Mouse (Mus musculus): ENCODE data around the gene Myo18a. TPM values are rescaled to one million over a fixed set of nuclear protein-coding genes. Genes with fewer than 3 reads are reported as not detected.

The Myo18a gene
- polyA plus RNA-seq, 1 experiment from 2014 or later, result 26.4 TPM

DNA sequence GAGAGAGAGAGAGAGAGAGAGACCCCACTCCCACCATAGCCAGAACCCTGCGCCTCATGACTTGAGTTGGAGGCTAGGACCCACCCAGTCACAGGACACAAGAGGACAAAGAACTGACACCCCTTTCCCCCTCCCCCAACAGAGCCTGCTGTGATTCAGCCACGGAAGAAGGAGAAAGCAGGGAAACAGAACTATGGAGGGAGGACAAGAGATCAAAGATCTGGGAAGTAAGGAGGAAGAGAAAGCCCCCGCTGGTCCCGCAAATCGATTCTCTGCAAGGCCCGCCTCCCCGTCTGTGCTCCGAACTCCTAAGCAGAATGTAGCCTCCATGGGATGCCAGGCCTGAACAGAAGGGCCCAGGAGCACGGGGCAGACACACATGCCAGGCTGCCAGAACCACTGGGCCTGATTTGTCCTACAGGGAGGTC is 143.7 kb downstream of the Myo18a start:
- no peaks in the 10 kb centered on the region for H3K36me3 ChIP-seq (replicated peaks)
- DNase-seq (ENCODE audit: extremely low spot score, low spot score), result peak; percentile 39
- peak overlapping the region; percentile 28 for H3K4me3 ChIP-seq
- H3K4me1 ChIP-seq, result peaks cover 47% of the 10 kb centered on the region
- H3K27ac ChIP-seq, result peak overlapping the region; percentile 81
- no peaks in the 10 kb centered on the region for H3K9me3 ChIP-seq
- 6% methylated on average over 8 of the region's 9 CpGs for WGBS
- peaks cover 81% of the 10 kb centered on the region for H3K27me3 ChIP-seq (ENCODE audit: poor library complexity, severe bottlenecking)

DNA sequence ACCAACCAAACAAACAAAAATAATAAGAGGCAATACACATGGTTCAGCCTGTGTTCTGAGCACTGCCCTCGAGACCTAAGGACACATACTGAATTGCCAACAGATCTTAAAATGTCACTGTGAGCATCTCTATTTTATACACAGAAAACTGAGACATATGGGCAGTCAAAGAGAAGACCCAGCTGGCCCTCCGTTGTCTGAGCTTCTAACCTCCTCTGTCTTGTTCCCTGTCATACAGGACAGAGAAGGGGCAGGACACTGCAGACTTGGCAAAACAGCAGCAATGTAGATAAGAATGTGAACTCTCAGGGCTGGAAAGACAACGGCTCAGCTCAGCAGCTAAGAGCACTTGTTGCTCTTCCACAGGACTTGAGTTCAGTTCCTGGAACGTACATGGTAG is 145.4 kb downstream of the Myo18a start:
- no peaks in the 10 kb centered on the region for H3K9me3 ChIP-seq
- H3K4me3 ChIP-seq, result no peak overlapping the region
- H3K36me3 ChIP-seq (replicated peaks), result no peaks in the 10 kb centered on the region
- peaks cover 83% of the 10 kb centered on the region for H3K27me3 ChIP-seq (ENCODE audit: poor library complexity, severe bottlenecking)
- H3K27ac ChIP-seq, result no peak overlapping the region
- no peak for DNase-seq (ENCODE audit: extremely low spot score, low spot score)
- peaks cover 46% of the 10 kb centered on the region for H3K4me1 ChIP-seq
- 88% methylated on average over 4 of the region's 4 CpGs for WGBS

DNA sequence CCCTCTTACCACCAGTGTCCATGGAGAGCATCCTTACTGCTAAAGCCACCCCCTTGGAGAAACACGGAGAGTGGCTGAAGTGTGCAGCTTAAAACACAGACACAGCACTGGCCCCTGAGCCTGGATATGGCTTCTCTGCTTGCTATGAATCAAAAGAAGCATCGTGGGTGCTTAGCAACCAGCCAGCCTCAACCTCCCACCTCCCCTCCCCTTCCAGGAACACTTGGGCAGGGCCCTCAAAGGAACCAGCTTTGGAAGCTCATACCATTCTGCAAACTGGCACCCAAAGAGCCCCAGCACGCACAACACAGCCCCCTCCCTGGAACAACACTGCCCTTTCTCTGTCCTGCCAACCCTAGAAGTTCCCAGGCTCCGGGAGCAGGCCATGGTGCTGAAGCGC is 146.3 kb downstream of the Myo18a start:
- Histone ChIP-seq H3K4me3 (no peak overlapping the region), H3K9me3 (no peaks in the 10 kb centered on the region), H3K27ac (peak overlapping the region; percentile 7; the same call in 1 of the 2 replicates), H3K4me1 (peaks cover 51% of the 10 kb centered on the region), H3K36me3 (replicated peaks) (no peaks in the 10 kb centered on the region), H3K27me3 (ENCODE audit: poor library complexity, severe bottlenecking) (peaks cover 83% of the 10 kb centered on the region)
- no peak for DNase-seq (ENCODE audit: extremely low spot score, low spot score)
- 37% methylated on average over 5 of the region's 5 CpGs for WGBS

DNA sequence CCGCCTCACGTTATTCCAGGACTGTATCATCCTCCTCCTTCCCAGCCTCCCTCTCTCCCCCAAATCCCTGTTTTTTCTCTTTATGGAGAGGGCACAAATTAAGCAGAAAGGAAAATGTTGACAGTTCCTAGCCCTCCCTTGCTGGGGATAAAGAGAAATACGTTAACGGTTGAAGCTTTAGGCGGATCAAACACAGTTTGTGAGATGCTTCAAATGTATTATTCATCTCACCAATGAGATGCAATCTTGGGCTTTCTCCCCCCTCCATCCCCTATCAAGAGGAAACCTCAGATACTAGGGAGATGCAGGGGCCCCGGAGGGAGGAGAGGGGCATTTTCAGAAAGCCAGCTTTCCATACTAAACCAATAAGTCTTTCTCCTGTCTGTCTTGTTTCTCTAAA is 146.7 kb downstream of the Myo18a start:
- H3K9me3 ChIP-seq, result no peaks in the 10 kb centered on the region
- no peaks in the 10 kb centered on the region for H3K36me3 ChIP-seq (replicated peaks)
- H3K4me1 ChIP-seq, result peaks cover 55% of the 10 kb centered on the region
- H3K4me3 ChIP-seq, result no peak overlapping the region
- 44% methylated on average over 6 of the region's 6 CpGs for WGBS
- no peak for DNase-seq (ENCODE audit: extremely low spot score, low spot score)
- peak overlapping the region; percentile 7; the same call in 1 of the 2 replicates for H3K27ac ChIP-seq
- H3K27me3 ChIP-seq (ENCODE audit: poor library complexity, severe bottlenecking), result peaks cover 84% of the 10 kb centered on the region

DNA sequence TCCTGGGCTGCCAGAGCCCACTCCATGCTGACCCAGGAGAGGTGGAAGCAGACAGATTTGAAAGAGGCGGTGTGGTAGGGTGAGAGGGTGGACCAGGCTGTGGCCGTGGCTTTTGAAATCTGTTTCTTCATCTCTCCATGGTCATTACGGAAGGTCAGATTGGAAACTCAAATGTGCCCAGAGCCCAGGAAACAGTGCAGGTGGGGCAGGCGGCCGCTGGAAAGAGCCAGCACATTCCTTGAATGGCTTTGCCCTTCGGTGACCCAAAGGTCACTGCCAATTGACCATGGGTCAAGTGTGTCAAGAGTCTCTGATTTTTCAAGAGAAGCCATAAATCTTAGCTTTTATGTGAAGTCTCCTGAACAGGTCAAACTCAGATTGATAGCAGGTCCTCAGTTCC is 150.5 kb downstream of the Myo18a start:
- H3K4me3 ChIP-seq, result no peak overlapping the region
- no peaks in the 10 kb centered on the region for H3K36me3 ChIP-seq (replicated peaks)
- H3K9me3 ChIP-seq, result no peaks in the 10 kb centered on the region
- H3K27me3 ChIP-seq (ENCODE audit: poor library complexity, severe bottlenecking), result peaks cover 92% of the 10 kb centered on the region
- peaks cover 61% of the 10 kb centered on the region for H3K4me1 ChIP-seq
- WGBS, result 65% methylated on average over 6 of the region's 6 CpGs
- H3K27ac ChIP-seq, result no peak overlapping the region
- no peak for DNase-seq (ENCODE audit: extremely low spot score, low spot score)

DNA sequence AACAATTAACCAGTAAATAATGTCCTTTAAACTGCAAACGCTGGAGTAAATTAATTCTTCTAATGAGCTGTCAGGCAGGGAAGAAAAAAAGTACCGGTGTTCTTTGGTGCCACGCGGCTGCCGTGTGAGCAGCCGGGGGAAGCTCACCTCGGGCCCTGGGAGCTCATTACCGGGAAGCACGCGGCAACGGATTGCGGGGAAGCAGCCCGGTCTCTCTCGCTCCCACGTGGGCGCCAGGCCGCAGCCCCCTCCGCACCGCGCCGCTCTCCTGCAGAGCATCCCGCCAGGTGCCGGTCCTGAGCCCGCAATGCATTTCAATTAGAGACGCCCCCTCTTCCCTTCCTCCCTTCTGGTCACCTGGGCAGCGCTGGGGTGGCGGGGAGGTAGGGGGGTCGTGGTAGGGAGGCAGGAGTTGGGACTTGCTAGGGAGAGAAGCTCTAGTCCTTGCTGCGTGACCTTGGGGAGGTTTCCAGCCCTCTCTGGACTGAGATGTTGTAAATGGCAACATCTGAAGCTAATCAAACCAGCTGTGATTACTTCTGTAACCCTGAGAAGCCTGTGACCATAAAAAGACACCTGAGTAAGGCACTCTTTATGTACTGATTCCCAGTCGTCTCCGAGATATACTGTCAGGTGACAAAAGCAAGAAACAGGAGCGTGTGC is 151.7 kb downstream of the Myo18a start:
- H3K27ac ChIP-seq, result no peak overlapping the region
- 4% methylated on average over 32 of the region's 32 CpGs for WGBS
- H3K36me3 ChIP-seq (replicated peaks), result no peaks in the 10 kb centered on the region
- no peak for DNase-seq (ENCODE audit: extremely low spot score, low spot score)
- peaks cover 55% of the 10 kb centered on the region for H3K4me1 ChIP-seq
- H3K4me3 ChIP-seq, result peak overlapping the region; percentile 37
- H3K9me3 ChIP-seq, result no peaks in the 10 kb centered on the region
- H3K27me3 ChIP-seq (ENCODE audit: poor library complexity, severe bottlenecking), result peaks cover 90% of the 10 kb centered on the region

Other genes with a start within 250 kb of the Myo18a start
- gene Abhd15, start 248.1 kb upstream of the Myo18a start, polyA plus RNA-seq (2016; fragmentation: Nextera tagmentation; extraction: Ambion mirVana), result 4.7 and 5.5 TPM in 2 replicates
- 30.4 and 32.7 TPM in 2 replicates for gene Trp53i13, start 247.3 kb upstream of the Myo18a start, polyA plus RNA-seq (2016; fragmentation: Nextera tagmentation; extraction: Ambion mirVana)
- gene Gm10392, start 244.0 kb upstream of the Myo18a start, polyA plus RNA-seq (2016; fragmentation: Nextera tagmentation; extraction: Ambion mirVana), result 0.10 TPM in 2 replicates
- 14.8 and 15.1 TPM in 2 replicates for gene Taok1, start 155.4 kb upstream of the Myo18a start, polyA plus RNA-seq (2016; fragmentation: Nextera tagmentation; extraction: Ambion mirVana)
- gene Nufip2, start 77.1 kb upstream of the Myo18a start, polyA plus RNA-seq (2016; fragmentation: Nextera tagmentation; extraction: Ambion mirVana), result 3.9 TPM in 2 replicates
- 0.21 and 0.73 TPM in 2 replicates for gene Cryba1, start 38.0 kb upstream of the Myo18a start, polyA plus RNA-seq (2016; fragmentation: Nextera tagmentation; extraction: Ambion mirVana)
- gene Gm10277, start 24.5 kb downstream of the Myo18a start, polyA plus RNA-seq (2016; fragmentation: Nextera tagmentation; extraction: Ambion mirVana), result 0.92 and 1.2 TPM in 2 replicates
- gene Pipox, start 130.8 kb downstream of the Myo18a start, polyA plus RNA-seq (2016; fragmentation: Nextera tagmentation; extraction: Ambion mirVana), result 10.0 and 10.1 TPM in 2 replicates
- gene Sez6, start 167.6 kb downstream of the Myo18a start, polyA plus RNA-seq (2016; fragmentation: Nextera tagmentation; extraction: Ambion mirVana), result 2.8 and 4.3 TPM in 2 replicates
- gene Phf12, start 219.5 kb downstream of the Myo18a start, polyA plus RNA-seq (2016; fragmentation: Nextera tagmentation; extraction: Ambion mirVana), result 17.0 and 20.7 TPM in 2 replicates